Mouse (Mus musculus) lung, postnatal 0 days (tissue): ENCODE measurements at regions not wholly inside any gene's neighbourhood (a gene's known extent, or its start where the extent isn't known, plus 50 kb on each side); places are given as distances from the start of the nearest gene placed in this dataset.
A peak's percentile ranks its signal among the peaks of the same experiment; 100 is the strongest.

ENCODE experiments used
- ATAC-seq: fragments of 200-750 bp; cut with Nextera tagmentation; 2 replicates; pipeline ENCODE4 v1.8.0; 2017; ENCODE audit warnings: moderate library complexity
- DNase-seq: peaks from one replicate; pipeline ENCODE4 v3.0.0-alpha.2; 2016; ENCODE audit warnings: low spot score
- H3K27ac ChIP-seq: fragments of 300-500 bp; sonication (generic); 2 replicates; pipeline ENCODE4 v1.5.1; 2014; ENCODE audit warnings: antibody characterized with exemption, mild to moderate bottlenecking, low read length, mixed read lengths
- H3K27me3 ChIP-seq: fragments of 300-500 bp; sonication (generic); replicated peaks from 2 replicates; pipeline ENCODE4 v1.6.1; 2014; ENCODE audit warnings: low read length, mixed read lengths; ENCODE audit not compliant: insufficient read depth
- H3K36me3 ChIP-seq: fragments of 300-500 bp; sonication (generic); 2 replicates; pipeline ENCODE4 v1.6.1; 2014; ENCODE audit warnings: low read length, mixed read lengths; ENCODE audit not compliant: insufficient read depth
- H3K4me1 ChIP-seq: fragments of 300-500 bp; sonication (generic); 2 replicates; pipeline ENCODE4 v1.6.1; 2014; ENCODE audit warnings: antibody characterized with exemption, low read depth, low read length, mixed read lengths; ENCODE audit not compliant: insufficient read depth
- H3K4me2 ChIP-seq: fragments of 300-500 bp; sonication (generic); replicated peaks from 2 replicates; pipeline ENCODE4 v1.6.1; 2014; ENCODE audit warnings: low read depth, mild to moderate bottlenecking, low read length, moderate library complexity, mixed read lengths
- H3K4me3 ChIP-seq: fragments of 300-500 bp; sonication (generic); 2 replicates; pipeline ENCODE4 v1.5.1; 2014; ENCODE audit warnings: low read depth, low read length
- H3K9ac ChIP-seq: fragments of 300-500 bp; sonication (generic); replicated peaks from 2 replicates; pipeline ENCODE4 v1.6.1; 2014; ENCODE audit warnings: low read depth, mild to moderate bottlenecking
- H3K9me3 ChIP-seq: fragments of 300-500 bp; sonication (generic); 2 replicates; pipeline ENCODE4 v1.6.1; 2016; ENCODE audit warnings: low read length, mixed read lengths
- CTCF ChIP-seq: IDR thresholded peaks from 2 replicates; pipeline ENCODE4 v1.5.1; 2016; ENCODE audit warnings: antibody characterized with exemption, mild to moderate bottlenecking
- EP300 ChIP-seq: IDR thresholded peaks from 2 replicates; pipeline ENCODE4 v1.6.1; 2016; ENCODE audit warnings: antibody characterized with exemption, mild to moderate bottlenecking, control low read depth
- WGBS: fragments of 180-500 bp; shearing (Covaris S2); extraction: QIAGEN DNeasy Blood & Tissue Kit; methylation state at CpG from one replicate; pipeline ENCODE4 v1.1.7; 2014; 5-methylcytosine and 5-hydroxymethylcytosine counted together

DNA sequence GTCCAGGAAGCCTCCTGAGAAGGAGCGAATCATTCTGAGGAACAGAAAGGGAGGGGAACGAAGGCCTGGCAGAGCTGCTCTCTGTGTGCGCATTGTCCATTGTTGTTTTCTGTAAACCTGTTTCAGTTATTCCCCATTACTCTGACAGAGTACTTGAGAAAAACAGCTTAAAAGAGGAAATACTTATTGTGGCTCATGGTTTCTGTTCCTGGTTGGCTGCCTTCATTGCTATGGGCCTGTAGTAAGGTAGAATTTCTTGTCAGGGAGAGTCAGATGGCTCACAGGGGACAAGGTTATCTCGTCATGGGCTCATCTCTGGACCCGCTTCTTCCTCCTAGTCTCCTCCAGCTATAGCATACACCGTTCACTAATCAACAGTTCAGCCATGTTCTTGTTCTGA is 2112.9 kb downstream of the 4930444P10Rik start:
- Histone ChIP-seq H3K36me3 (no peaks in the 10 kb centered on the region), H3K9me3 (no peaks in the 10 kb centered on the region), H3K27ac (no peak overlapping the region), H3K4me3 (no peak overlapping the region), H3K4me2 (no peak overlapping the region), H3K4me1 (no peaks in the 10 kb centered on the region), H3K9ac (no peak overlapping the region), H3K27me3 (no peaks in the 10 kb centered on the region)
- WGBS: 86% methylated on average over 6 of the region's 6 CpGs
- DNase-seq: peak; percentile 6
- no peak for TF ChIP-seq CTCF
- TF ChIP-seq EP300: no peak
- no peak for ATAC-seq

DNA sequence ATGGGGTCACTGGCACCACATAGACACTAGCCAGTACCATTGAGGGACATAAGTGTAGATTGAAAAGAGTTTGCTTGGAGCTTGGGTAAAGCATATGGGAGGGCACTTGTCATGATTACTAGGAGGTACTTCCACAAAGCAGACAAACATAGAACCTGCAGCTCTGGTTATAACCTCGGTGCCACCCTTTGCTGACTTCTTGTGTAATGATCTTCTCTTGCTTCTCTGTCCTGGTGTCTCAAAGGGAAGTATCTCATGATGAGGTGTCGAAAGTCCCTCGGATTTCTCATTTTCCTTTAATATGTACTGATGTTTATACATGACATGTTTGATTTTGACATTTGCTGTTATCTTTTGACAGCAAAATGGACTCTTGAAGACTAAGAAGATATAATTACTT is 2114.5 kb downstream of the 4930444P10Rik start:
- H3K9ac ChIP-seq: no peak overlapping the region
- no peak overlapping the region for H3K4me3 ChIP-seq
- no peak overlapping the region for H3K27ac ChIP-seq
- ATAC-seq (no peak), DNase-seq (no peak)
- H3K4me2 ChIP-seq: no peak overlapping the region
- no peaks in the 10 kb centered on the region for H3K9me3 ChIP-seq
- WGBS: 62% methylated on average over 3 of the region's 3 CpGs
- H3K4me1 ChIP-seq: no peaks in the 10 kb centered on the region
- H3K27me3 ChIP-seq: no peaks in the 10 kb centered on the region
- TF ChIP-seq EP300 (no peak), CTCF (no peak)
- no peaks in the 10 kb centered on the region for H3K36me3 ChIP-seq

DNA sequence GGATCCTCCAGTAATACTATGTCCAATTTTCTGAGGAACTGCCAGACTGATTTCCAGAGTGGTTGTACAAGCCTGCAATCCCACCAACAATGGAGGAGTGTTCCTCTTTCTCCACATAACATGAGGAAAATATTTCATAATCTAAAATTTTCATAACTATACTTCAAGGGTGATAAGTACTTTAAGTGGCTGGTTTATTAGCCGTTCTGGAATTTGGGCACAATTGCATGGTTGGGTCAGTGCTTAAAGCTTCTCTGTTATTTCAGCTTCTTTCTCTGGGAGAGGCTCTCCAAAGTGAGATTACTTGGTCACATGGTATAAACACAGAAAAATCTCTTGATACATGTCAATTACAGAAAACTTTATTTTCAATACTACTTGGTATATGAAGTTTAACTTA is 2115.9 kb downstream of the 4930444P10Rik start:
- ATAC-seq (peak; percentile 77; the same call in 1 of the 2 replicates), DNase-seq (peak; percentile 59)
- H3K9ac ChIP-seq: no peak overlapping the region
- H3K4me3 ChIP-seq: no peak overlapping the region
- no peaks in the 10 kb centered on the region for H3K27me3 ChIP-seq
- 40% methylated on average over 1 of the region's 1 CpGs for WGBS
- no peak overlapping the region for H3K27ac ChIP-seq
- no peak overlapping the region for H3K4me2 ChIP-seq
- H3K4me1 ChIP-seq: no peaks in the 10 kb centered on the region
- H3K9me3 ChIP-seq: no peaks in the 10 kb centered on the region
- TF ChIP-seq CTCF: no peak
- TF ChIP-seq EP300: peak; percentile 67
- no peaks in the 10 kb centered on the region for H3K36me3 ChIP-seq

DNA sequence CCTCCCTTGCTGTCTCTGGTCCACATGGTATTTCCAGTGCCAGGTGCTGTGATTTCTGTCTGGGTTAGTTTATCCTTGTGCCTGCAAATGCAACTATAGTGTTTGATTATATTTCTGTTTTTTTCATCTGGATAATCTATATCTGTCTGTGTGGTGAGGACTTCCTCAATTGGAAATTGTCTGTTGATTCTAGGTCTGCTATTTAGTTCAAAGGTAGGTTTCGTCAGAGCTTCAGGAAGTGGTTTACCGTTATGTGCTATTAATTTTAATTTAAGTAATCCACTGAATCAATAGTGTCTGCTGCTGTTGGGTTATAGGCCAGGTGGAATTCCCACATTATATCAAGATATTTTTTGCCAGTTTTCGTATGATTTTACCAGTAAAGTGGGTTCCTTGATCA is 2143.9 kb downstream of the 4930444P10Rik start:
- 85% methylated on average over 3 of the region's 3 CpGs for WGBS
- ATAC-seq: no peak

DNA sequence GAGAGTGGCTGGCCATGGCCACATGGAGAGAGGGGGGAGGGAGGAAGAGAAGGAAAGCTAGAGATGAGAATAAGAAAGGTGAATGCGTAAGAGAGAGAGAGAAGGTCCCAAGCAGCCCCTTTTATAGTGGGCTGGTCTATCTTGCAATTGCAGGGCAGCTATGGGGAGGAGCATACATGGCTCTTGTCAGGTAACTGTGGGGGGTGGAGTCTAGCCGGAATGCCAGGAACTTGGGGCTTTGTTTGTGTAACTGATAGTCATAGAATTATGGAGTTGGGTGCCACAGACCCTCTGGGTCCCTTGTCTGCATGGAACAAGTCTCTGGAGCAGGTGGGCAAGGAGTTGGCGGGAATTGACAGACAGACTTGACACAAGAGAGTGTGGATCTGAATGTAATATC is 2151.8 kb downstream of the 4930444P10Rik start:
- Histone ChIP-seq H3K9me3 (no peaks in the 10 kb centered on the region), H3K4me1 (no peaks in the 10 kb centered on the region), H3K27me3 (no peaks in the 10 kb centered on the region), H3K27ac (no peak overlapping the region), H3K4me3 (no peak overlapping the region), H3K36me3 (no peaks in the 10 kb centered on the region), H3K4me2 (no peak overlapping the region), H3K9ac (no peak overlapping the region)
- DNase-seq (no peak), ATAC-seq (no peak)
- WGBS: 76% methylated on average over 3 of the region's 3 CpGs
- TF ChIP-seq EP300 (no peak), CTCF (no peak)

More for the DNA sequence above, 2143.9 kb downstream of the 4930444P10Rik start:
- TF ChIP-seq CTCF: no peak
- TF ChIP-seq EP300: no peak
- Histone ChIP-seq H3K4me1 (no peaks in the 10 kb centered on the region), H3K27me3 (no peaks in the 10 kb centered on the region), H3K4me3 (no peak overlapping the region), H3K9me3 (no peaks in the 10 kb centered on the region), H3K27ac (no peak overlapping the region), H3K4me2 (no peak overlapping the region), H3K36me3 (no peaks in the 10 kb centered on the region), H3K9ac (no peak overlapping the region)
- DNase-seq: no peak

DNA sequence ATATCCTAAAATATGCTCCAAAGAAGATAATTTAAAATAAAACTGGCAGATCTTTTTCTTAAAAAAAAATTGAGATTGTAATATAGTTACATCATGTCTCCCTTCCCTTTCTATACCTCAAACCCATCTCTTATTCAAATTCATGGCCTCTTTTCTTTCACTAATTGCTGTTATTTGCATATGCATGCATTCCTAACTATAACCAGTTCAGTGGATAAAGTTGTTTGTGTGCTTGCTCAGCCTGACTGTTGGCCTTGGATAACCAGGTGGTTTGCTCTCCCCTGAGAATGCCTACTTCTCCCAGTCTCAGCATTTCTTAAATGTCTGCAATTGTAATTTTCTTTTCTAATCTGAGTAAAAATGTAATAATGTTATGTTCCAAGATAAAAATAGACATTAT is 2154.8 kb downstream of the 4930444P10Rik start:
- Histone ChIP-seq H3K4me3 (no peak overlapping the region), H3K9ac (no peak overlapping the region), H3K36me3 (no peaks in the 10 kb centered on the region), H3K27me3 (no peaks in the 10 kb centered on the region), H3K4me2 (no peak overlapping the region), H3K9me3 (no peaks in the 10 kb centered on the region), H3K27ac (no peak overlapping the region), H3K4me1 (no peaks in the 10 kb centered on the region)
- DNase-seq (no peak), ATAC-seq (no peak)
- TF ChIP-seq CTCF: no peak
- TF ChIP-seq EP300: no peak

DNA sequence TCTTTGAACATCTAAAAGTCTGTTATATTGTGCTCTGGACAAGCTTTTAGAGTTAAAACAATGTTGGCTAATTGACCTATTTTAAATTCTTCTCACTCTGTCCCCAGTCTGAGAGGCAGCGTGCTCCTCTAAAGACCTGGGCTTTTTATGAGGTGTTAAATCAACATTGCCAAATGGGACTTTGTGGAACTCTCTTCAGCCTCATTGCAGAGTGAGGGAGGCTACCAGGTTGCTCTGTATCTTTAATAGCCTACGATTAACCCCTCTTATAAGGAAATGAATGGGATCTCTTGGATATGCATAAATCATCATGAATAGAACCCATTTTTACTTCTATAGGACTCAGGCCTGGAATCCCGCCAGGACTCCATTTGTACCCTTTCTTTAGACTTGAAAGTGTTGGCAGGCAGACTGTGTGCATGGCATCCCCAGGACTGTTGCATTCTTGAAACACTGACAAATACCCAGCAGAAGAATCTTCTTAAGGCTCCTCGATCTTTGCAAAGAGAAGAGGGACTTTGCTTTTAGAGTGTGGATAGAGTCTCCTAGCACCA is 2157.1 kb downstream of the 4930444P10Rik start:
- DNase-seq (no peak), ATAC-seq (no peak)
- Histone ChIP-seq H3K4me2 (no peak overlapping the region), H3K9ac (no peak overlapping the region), H3K36me3 (no peaks in the 10 kb centered on the region), H3K4me3 (no peak overlapping the region), H3K27me3 (no peaks in the 10 kb centered on the region), H3K4me1 (no peaks in the 10 kb centered on the region), H3K9me3 (no peaks in the 10 kb centered on the region), H3K27ac (no peak overlapping the region)
- TF ChIP-seq CTCF: no peak
- WGBS: 34% methylated on average over 4 of the region's 4 CpGs
